Mouse (Mus musculus): ENCODE measurements at regions not wholly inside any gene's neighbourhood (a gene's known extent, or its start where the extent isn't known, plus 50 kb on each side); places are given as distances from the start of the nearest gene placed in this dataset.

DNA sequence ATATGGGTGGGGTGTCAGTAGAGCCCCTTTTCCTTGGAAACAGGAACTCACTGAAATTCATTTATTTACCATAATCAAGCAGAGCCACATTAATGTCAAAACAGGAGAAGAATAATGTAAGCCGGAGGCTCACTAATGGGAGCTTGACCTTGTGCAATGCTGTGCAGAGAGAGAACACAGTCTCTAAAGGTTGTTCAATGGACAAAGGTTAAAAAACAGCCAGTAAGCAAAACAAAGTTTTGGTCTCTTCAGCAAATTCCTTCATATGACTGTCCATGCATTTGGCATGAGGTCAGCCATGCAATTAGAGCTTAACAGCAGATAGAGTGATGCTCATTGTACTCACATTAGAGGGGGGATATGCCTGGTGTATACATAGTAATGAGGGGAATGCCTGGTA lies 113.1 kb downstream of the Tsen15 start:
- no peak overlapping the region for H3K4me2 ChIP-seq (replicated peaks)
- no peak for ATAC-seq
- H3K9me3 ChIP-seq = no peaks in the 10 kb centered on the region
- no peak overlapping the region for H3K9ac ChIP-seq
- WGBS = 54% methylated on average over 1 of the region's 1 CpGs
- no peaks in the 10 kb centered on the region for H3K4me1 ChIP-seq (replicated peaks)
- H3K27ac ChIP-seq = no peak overlapping the region
- no peaks in the 10 kb centered on the region for H3K36me3 ChIP-seq
- no peak overlapping the region for H3K4me3 ChIP-seq (replicated peaks)
- no peaks in the 10 kb centered on the region for H3K27me3 ChIP-seq (replicated peaks)

GRCm38 (mm10) chr1:152269936-152270702 lies 116.4 kb downstream of the Tsen15 start:
- 51% methylated on average over 10 of the region's 10 CpGs for WGBS
- no peak for ATAC-seq
- Histone ChIP-seq H3K9me3 (no peaks in the 10 kb centered on the region), H3K4me3 (replicated peaks) (no peak overlapping the region), H3K36me3 (no peaks in the 10 kb centered on the region), H3K27ac (no peak overlapping the region), H3K27me3 (replicated peaks) (no peaks in the 10 kb centered on the region), H3K4me2 (replicated peaks) (no peak overlapping the region), H3K4me1 (replicated peaks) (no peaks in the 10 kb centered on the region), H3K9ac (no peak overlapping the region)

DNA sequence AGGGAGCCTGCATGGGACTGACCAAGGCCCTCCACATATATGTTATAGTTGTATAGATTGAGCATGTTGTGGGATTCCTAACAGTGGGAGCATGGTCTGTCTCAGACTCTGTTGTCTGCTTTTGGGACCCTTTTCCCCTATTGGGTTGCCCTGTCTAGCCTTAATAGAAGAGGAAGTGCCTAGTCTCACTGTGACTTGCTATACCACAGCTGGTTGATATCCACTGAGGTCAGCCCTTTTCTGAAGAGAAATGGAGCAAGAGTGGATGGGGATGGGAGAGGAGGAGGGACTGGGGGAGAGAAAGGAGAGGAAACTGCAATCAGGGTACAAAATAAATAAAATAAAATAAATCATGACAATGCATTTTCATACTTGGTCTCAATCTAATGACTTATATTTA lies 120.1 kb downstream of the Tsen15 start:
- H3K9me3 ChIP-seq = no peaks in the 10 kb centered on the region
- H3K27me3 ChIP-seq (replicated peaks) = no peaks in the 10 kb centered on the region
- H3K4me1 ChIP-seq (replicated peaks) = no peaks in the 10 kb centered on the region
- no peak for ATAC-seq
- no peak overlapping the region for H3K9ac ChIP-seq
- H3K27ac ChIP-seq = no peak overlapping the region
- no peak overlapping the region for H3K4me2 ChIP-seq (replicated peaks)
- no peak overlapping the region for H3K4me3 ChIP-seq (replicated peaks)
- no peaks in the 10 kb centered on the region for H3K36me3 ChIP-seq

DNA sequence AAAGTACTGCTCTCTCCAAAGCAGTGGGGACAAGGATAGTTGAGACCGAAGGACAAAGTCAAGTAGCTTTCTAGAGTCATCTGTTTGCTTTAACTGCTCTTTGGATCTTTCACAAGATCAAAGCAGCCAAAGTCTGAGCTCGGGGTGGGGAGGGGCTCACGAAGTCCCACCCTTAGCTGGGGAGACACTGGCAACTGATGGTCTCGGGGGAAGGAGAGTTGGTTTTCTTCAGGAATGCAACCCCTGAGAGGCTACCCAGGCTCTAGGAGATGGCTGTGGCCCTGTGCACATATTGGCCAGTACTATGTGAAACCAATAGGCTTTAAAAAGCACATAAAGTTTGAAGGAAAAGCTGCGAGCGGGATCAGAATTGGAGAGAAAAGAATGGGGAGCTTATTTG lies 121.5 kb downstream of the Tsen15 start:
- Histone ChIP-seq H3K4me1 (replicated peaks) (no peaks in the 10 kb centered on the region), H3K9me3 (no peaks in the 10 kb centered on the region), H3K4me2 (replicated peaks) (no peak overlapping the region), H3K4me3 (replicated peaks) (no peak overlapping the region), H3K9ac (no peak overlapping the region), H3K27ac (no peak overlapping the region), H3K27me3 (replicated peaks) (no peaks in the 10 kb centered on the region), H3K36me3 (no peaks in the 10 kb centered on the region)
- WGBS = 77% methylated on average over 6 of the region's 6 CpGs
- no peak for ATAC-seq

GRCm38 (mm10) chr1:152261472-152261871 lies 125.0 kb downstream of the Tsen15 start:
- WGBS = 24% methylated on average over 4 of the region's 4 CpGs
- no peaks in the 10 kb centered on the region for H3K27me3 ChIP-seq (replicated peaks)
- no peak overlapping the region for H3K4me3 ChIP-seq (replicated peaks)
- no peak overlapping the region for H3K4me2 ChIP-seq (replicated peaks)
- no peaks in the 10 kb centered on the region for H3K36me3 ChIP-seq
- no peak overlapping the region for H3K9ac ChIP-seq
- H3K4me1 ChIP-seq (replicated peaks) = no peaks in the 10 kb centered on the region
- no peaks in the 10 kb centered on the region for H3K9me3 ChIP-seq
- no peak overlapping the region for H3K27ac ChIP-seq
- no peak for ATAC-seq

- Histone ChIP-seq H3K9me3 (no peaks in the 10 kb centered on the region), H3K4me1 (replicated peaks) (no peaks in the 10 kb centered on the region), H3K36me3 (no peaks in the 10 kb centered on the region), H3K4me3 (replicated peaks) (no peak overlapping the region), H3K27me3 (replicated peaks) (no peaks in the 10 kb centered on the region), H3K27ac (no peak overlapping the region), H3K4me2 (replicated peaks) (no peak overlapping the region), H3K9ac (no peak overlapping the region)
- ATAC-seq = no peak
- WGBS = 85% methylated on average over 1 of the region's 1 CpGs
These were observed 125.5 kb downstream of the Tsen15 start for GRCm38 (mm10) chr1:152260950-152261349.

DNA sequence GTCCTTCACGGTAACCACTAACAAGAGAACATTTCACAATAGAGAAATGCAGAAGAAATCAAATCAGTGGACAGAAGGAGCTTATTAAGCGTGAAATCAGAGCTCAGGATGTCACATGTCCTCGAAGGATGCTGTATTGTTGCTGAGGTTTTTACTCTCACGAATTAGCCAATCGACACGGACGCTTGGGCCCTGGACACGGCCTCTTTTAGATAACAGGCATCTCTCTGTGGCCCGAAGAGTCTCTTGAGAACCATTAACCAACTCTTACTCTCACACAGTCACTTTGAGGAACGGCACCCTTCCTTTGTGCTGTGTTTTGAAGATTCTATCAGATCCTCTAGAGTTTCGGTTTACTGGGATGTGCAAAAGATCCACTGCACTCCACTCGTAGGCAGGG lies 128.2 kb downstream of the Tsen15 start:
- H3K9me3 ChIP-seq = no peaks in the 10 kb centered on the region
- no peak overlapping the region for H3K27ac ChIP-seq
- H3K4me1 ChIP-seq (replicated peaks) = no peaks in the 10 kb centered on the region
- H3K4me3 ChIP-seq (replicated peaks) = no peak overlapping the region
- H3K27me3 ChIP-seq (replicated peaks) = no peaks in the 10 kb centered on the region
- ATAC-seq = no peak
- H3K4me2 ChIP-seq (replicated peaks) = no peak overlapping the region
- no peak overlapping the region for H3K9ac ChIP-seq
- WGBS = 75% methylated on average over 12 of the region's 12 CpGs
- no peaks in the 10 kb centered on the region for H3K36me3 ChIP-seq

DNA sequence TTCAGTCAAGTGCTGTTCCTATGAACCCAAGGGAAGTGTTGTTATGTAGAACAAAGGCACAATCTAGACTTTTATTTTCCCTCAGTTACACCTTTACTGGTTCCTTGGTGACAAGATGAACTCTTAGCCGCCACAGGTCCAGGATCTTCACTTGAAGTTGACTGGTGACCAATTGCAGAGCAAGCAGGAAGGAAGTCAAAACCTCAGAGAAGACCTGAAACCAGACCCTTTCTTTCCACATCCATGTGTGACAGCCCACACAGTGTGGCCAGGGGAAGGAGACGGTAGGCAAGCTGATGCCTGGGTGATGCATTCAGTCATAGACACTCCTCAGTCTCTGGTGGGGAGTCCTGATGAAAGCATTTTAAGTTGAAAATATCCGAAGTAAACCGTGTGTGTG lies 132.6 kb downstream of the Tsen15 start:
- Histone ChIP-seq H3K9me3 (no peaks in the 10 kb centered on the region), H3K4me2 (replicated peaks) (no peak overlapping the region), H3K27ac (no peak overlapping the region), H3K4me1 (replicated peaks) (no peaks in the 10 kb centered on the region), H3K36me3 (no peaks in the 10 kb centered on the region), H3K4me3 (replicated peaks) (no peak overlapping the region), H3K9ac (no peak overlapping the region), H3K27me3 (replicated peaks) (no peaks in the 10 kb centered on the region)
- no peak for ATAC-seq
- 84% methylated on average over 4 of the region's 4 CpGs for WGBS

DNA sequence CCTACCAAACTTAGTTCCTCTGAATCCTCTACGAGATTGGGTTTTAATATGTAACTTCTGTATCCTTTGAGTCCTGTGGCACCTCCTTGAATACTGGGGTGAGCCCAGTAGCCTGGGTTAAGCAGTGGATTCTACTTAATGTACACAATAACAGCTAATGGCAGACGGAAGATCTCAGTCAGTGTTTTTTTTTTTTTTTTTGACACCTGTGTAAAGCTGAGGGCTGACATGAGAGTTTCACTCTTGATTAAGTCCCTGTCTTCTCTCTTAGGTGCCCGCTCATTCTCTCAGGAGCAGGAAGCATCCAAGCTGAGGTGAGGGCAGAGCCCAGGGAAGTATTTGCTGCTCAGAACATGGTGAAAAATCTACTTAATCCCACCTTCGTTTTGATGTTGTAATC lies 133.0 kb downstream of the Tsen15 start:
- Histone ChIP-seq H3K4me2 (replicated peaks) (no peak overlapping the region), H3K4me3 (replicated peaks) (no peak overlapping the region), H3K9me3 (no peaks in the 10 kb centered on the region), H3K4me1 (replicated peaks) (no peaks in the 10 kb centered on the region), H3K27me3 (replicated peaks) (no peaks in the 10 kb centered on the region), H3K9ac (no peak overlapping the region), H3K36me3 (no peaks in the 10 kb centered on the region), H3K27ac (no peak overlapping the region)
- 67% methylated on average over 4 of the region's 4 CpGs for WGBS
- ATAC-seq = no peak

DNA sequence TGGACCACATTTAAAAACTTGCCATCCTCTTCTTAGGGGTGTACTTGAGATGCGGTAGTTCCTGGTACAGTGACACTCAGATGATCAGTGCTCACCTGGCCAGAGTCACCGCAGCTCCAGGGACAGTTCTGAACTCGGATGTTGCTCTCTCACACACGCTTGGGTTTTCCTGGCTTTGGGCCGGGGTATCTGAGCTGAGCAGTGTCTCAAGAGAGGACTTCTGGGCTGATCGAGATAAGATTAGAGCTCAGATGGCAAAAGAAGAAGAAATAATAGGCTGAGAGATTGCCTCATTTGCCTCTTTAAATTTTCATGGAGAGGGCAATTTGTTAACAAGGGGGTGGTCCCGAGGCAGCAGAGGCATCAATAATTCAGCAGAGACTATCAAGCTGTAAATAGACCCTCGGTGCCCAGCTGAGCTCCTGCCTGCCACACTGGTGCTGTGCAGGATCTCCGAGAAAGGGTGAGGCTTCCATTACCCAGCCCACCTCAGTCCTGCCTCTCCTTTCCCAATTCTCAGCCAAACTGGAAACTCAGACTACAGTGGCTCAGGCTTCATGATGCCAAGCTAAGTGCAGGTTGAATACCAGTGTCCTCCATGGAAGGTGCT lies 133.7 kb downstream of the Tsen15 start:
- no peaks in the 10 kb centered on the region for H3K27me3 ChIP-seq (replicated peaks)
- H3K4me3 ChIP-seq (replicated peaks) = no peak overlapping the region
- no peak overlapping the region for H3K4me2 ChIP-seq (replicated peaks)
- WGBS = 58% methylated on average over 9 of the region's 9 CpGs
- no peaks in the 10 kb centered on the region for H3K36me3 ChIP-seq
- no peak for ATAC-seq
- no peaks in the 10 kb centered on the region for H3K4me1 ChIP-seq (replicated peaks)
- H3K27ac ChIP-seq = no peak overlapping the region
- no peak overlapping the region for H3K9ac ChIP-seq
- no peaks in the 10 kb centered on the region for H3K9me3 ChIP-seq

DNA sequence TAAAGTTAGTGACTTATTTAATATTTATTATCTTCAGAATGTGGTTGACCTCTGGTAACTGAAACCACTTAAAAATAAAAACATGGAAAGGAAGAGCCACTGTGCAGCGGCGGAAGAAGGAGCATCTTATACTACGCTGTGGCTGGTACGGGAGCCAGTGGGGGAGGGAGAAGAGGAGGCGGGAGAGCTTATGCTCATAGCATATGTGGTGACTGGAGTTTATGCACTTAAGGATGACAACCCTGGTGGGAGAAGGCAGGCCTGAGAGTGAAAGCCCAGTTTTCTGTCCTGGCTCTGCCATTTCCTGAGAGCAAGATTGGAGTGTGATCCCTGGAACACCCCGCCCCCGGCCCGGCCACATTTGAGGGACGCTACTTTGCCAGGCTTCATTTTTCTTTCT lies 145.5 kb downstream of the Tsen15 start:
- Histone ChIP-seq H3K4me3 (replicated peaks) (no peak overlapping the region), H3K9ac (no peak overlapping the region), H3K27ac (no peak overlapping the region), H3K36me3 (no peaks in the 10 kb centered on the region), H3K4me1 (replicated peaks) (no peaks in the 10 kb centered on the region), H3K9me3 (no peaks in the 10 kb centered on the region), H3K4me2 (replicated peaks) (no peak overlapping the region), H3K27me3 (replicated peaks) (no peaks in the 10 kb centered on the region)
- no peak for ATAC-seq
- WGBS = 90% methylated on average over 9 of the region's 9 CpGs

- ATAC-seq = no peak
- no peaks in the 10 kb centered on the region for H3K9me3 ChIP-seq
- no peak overlapping the region for H3K4me2 ChIP-seq (replicated peaks)
- 35% methylated on average over 6 of the region's 6 CpGs for WGBS
- H3K27ac ChIP-seq = no peak overlapping the region
- no peaks in the 10 kb centered on the region for H3K4me1 ChIP-seq (replicated peaks)
- no peak overlapping the region for H3K9ac ChIP-seq
- no peak overlapping the region for H3K4me3 ChIP-seq (replicated peaks)
- no peaks in the 10 kb centered on the region for H3K36me3 ChIP-seq
- no peaks in the 10 kb centered on the region for H3K27me3 ChIP-seq (replicated peaks)
These were observed 147.1 kb downstream of the Tsen15 start for GRCm38 (mm10) chr1:152239376-152239775.

DNA sequence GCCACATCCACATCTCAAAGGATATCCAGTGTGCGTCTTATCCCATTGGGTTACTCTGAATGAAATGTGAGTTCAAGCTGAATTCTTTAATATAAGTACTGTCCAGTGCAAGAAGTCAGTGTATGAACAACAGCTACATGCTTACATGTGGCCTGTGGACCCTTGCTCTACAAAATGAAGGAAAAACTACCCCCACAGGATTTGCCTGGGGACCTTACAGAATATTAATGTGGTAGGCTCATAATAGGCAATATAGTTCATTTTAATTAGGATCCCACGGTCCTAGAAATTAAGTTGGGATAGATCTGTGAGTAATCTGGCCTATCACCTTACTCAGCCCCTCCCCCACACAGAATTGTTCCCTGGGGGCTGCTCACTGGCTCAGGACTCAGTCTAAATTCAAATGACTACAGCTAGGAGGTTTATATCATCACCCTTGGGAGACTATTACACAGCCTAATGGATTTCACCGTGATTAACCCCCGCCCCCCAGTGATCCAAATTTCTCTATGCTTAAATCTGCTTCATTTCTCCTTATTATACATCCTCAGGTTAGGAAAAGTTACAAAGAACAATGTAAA lies 145.4 kb upstream of the 1700025G04Rik start:
- no peaks in the 10 kb centered on the region for H3K36me3 ChIP-seq
- no peak overlapping the region for H3K4me3 ChIP-seq (replicated peaks)
- no peaks in the 10 kb centered on the region for H3K27me3 ChIP-seq (replicated peaks)
- no peak overlapping the region for H3K27ac ChIP-seq
- no peaks in the 10 kb centered on the region for H3K9me3 ChIP-seq
- no peak overlapping the region for H3K9ac ChIP-seq
- no peaks in the 10 kb centered on the region for H3K4me1 ChIP-seq (replicated peaks)
- no peak overlapping the region for H3K4me2 ChIP-seq (replicated peaks)
- 92% methylated on average over 4 of the region's 4 CpGs for WGBS
- ATAC-seq = no peak
